Mouse (Mus musculus) myocyte (in vitro differentiated cells): ENCODE measurements around the gene Chek1.

Source experiments
- E2F4 ChIP-seq: IDR thresholded peaks from one replicate; pipeline ENCODE4 v1.6.1; 2011; ENCODE audit warnings: mild to moderate bottlenecking, control low read depth, moderate library complexity; ENCODE audit not compliant: insufficient read depth
- POLR2A ChIP-seq: IDR thresholded peaks from one replicate; pipeline ENCODE4 v1.6.1; 2011; ENCODE audit warnings: low read depth, mild to moderate bottlenecking, control low read depth, moderate library complexity; ENCODE audit not compliant: insufficient read length
- POLR2AphosphoS2 ChIP-seq: IDR thresholded peaks from one replicate; pipeline ENCODE4 v1.6.1; 2011; ENCODE audit warnings: low read depth, control low read depth; ENCODE audit not compliant: insufficient read length

- TF ChIP-seq E2F4 (no peak), POLR2A (no peak), POLR2AphosphoS2 (no peak)
Measured at GRCm38 (mm10) chr9:36727034-36727755, at the start of gene Chek1.
